Mouse (Mus musculus) ES-E14 (cell line): ENCODE data around the gene Apeh. TPM values are rescaled to one million over a fixed set of nuclear protein-coding genes. Genes with fewer than 3 reads are reported as not detected.

ENCODE experiments used
- DNase-seq: peaks from one replicate; pipeline ENCODE4 v3.0.0-alpha.2; 2013; ENCODE audit warnings: low read depth, low spot score
- H3K27ac ChIP-seq: 2 replicates; pipeline ENCODE4 v1.5.1; 2012; ENCODE audit warnings: low read depth, mild to moderate bottlenecking, low read length, moderate library complexity, mixed read lengths; ENCODE audit not compliant: poor library complexity, insufficient read depth, severe bottlenecking
- H3K36me3 ChIP-seq: 2 replicates; pipeline ENCODE4 v1.6.1; 2012; ENCODE audit warnings: mild to moderate bottlenecking, low read length, moderate library complexity, mixed read lengths; ENCODE audit not compliant: control insufficient read depth, poor library complexity, insufficient read depth, severe bottlenecking
- H3K4me1 ChIP-seq, 2 experiments: fragments of 150-350 bp in 1 of 2; sonication (generic) in 1 of 2; 2 replicates each; pipeline ENCODE4 v1.6.1; 2012; ENCODE audit warnings: low read length in 2 of 2, mild to moderate bottlenecking in 1 of 2, mixed read lengths in 1 of 2; ENCODE audit not compliant: control insufficient read depth in 2 of 2, insufficient read depth in 2 of 2, poor library complexity in 1 of 2
- H3K4me3 ChIP-seq, 2 experiments: fragments of 150-350 bp in 1 of 2; sonication (generic) in 1 of 2; 2 replicates each; pipeline ENCODE4 v1.5.1; 2012; ENCODE audit warnings: low read length in 2 of 2, low read depth in 1 of 2, mild to moderate bottlenecking in 1 of 2, mixed read lengths in 1 of 2; ENCODE audit not compliant: insufficient read depth in 1 of 2, poor library complexity in 1 of 2, severe bottlenecking in 1 of 2
- H3K9ac ChIP-seq: 2 replicates; pipeline ENCODE4 v1.6.1; 2012; ENCODE audit warnings: low read depth, mild to moderate bottlenecking, low read length, mixed read lengths; ENCODE audit not compliant: poor library complexity, insufficient read depth, severe bottlenecking
- H3K9me3 ChIP-seq: fragments of 150-350 bp; sonication (generic); 2 replicates; pipeline ENCODE4 v1.6.1; 2012; ENCODE audit warnings: low read depth, mild to moderate bottlenecking, low read length; ENCODE audit not compliant: control insufficient read depth, insufficient read depth
- CHD2 ChIP-seq: IDR thresholded peaks from 2 replicates; pipeline ENCODE4 v1.6.1; 2014; ENCODE audit warnings: mild to moderate bottlenecking, low read depth, low read length, inconsistent platforms
- HCFC1 ChIP-seq: IDR thresholded peaks from 2 replicates; pipeline ENCODE4 v1.6.1; 2012; ENCODE audit warnings: low read length, inconsistent platforms, borderline replicate concordance; ENCODE audit not compliant: insufficient read depth
- MAFK ChIP-seq: IDR thresholded peaks from 2 replicates; pipeline ENCODE4 v1.6.1; 2014; ENCODE audit warnings: mild to moderate bottlenecking, low read depth, low read length, inconsistent platforms; ENCODE audit not compliant: insufficient read depth
- ZC3H11A ChIP-seq: IDR thresholded peaks from 2 replicates; pipeline ENCODE4 v1.6.1; 2012; ENCODE audit warnings: low read depth, mild to moderate bottlenecking, inconsistent platforms, low read length, borderline replicate concordance
- ZNF384 ChIP-seq: IDR thresholded peaks from 2 replicates; pipeline ENCODE4 v1.6.1; 2012; ENCODE audit warnings: low read depth, low read length, inconsistent platforms
- in situ Hi-C, 2 experiments: fragments of 600-800 bp; cut with MboI; formaldehyde crosslinking; loops; one replicate each; pipeline ENCODE4 v1.15.1; 2025; ENCODE audit warnings: low sequenced_read_pairs in 2 of 2, inconsistent platforms in 1 of 2; ENCODE audit not compliant: unreplicated experiment in 2 of 2
- total RNA-seq: library from RNA; depleted of rRNA; stranded (reverse); fragments of 300-350 nt; gene quantifications from 2 replicates; pipeline ENCODE4 v1.2.3, GENCODE M21; 2012

Gene Apeh
- total RNA-seq, 1 experiment = 37.3 TPM

DNA sequence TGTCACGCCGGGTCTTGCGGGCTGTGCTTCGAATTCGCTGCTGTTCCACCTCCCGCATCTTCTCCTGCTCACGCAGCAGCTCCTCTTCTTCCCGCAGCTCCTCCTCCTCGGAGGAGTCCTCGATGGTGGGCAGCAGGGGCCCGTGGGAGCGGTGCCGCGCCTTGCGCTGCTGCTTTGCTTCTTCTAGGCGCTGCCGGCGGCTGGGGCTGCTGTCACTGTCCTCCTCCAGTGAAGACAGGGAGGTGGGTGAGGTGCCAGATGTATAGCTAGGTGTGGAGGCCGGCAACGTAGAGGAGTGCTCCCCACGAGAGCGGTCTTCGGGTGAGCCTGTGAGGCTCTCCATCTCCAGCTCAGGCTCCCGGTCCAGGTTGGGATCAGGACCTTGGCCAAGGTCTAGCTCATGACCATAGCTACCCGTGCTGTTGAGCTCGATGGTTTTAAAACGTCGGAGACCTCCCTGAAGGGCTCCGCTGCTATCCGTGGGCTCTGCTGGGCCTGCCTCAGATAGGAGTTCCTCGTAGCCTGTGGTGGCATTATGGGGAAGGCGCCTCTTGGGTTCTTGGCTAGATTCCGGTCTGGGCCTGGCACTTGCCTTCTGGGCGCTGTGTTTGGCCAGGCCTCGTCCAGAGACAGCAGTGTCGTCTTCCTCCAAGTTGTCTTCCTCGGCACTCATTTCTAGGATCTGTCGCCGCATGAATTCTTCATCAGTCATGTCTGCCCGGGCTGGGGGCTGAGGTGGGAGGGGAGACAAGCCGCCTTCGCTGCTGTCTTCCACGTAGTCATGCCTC lies 21.1 kb upstream of the Apeh start:
- Histone ChIP-seq H3K9me3 (no peaks in the 10 kb centered on the region), H3K4me1 (peaks cover 0 to 14% of the 10 kb centered on the region in 2 experiments; a peak in 2 of 4 replicates), H3K36me3 (no peaks in the 10 kb centered on the region), H3K4me3 (peak overlapping the region in 1 of 2 experiments; percentile 46; a peak in 1 of 4 replicates), H3K27ac (no peak overlapping the region), H3K9ac (no peak overlapping the region)
- in situ Hi-C loops = no loop called here
- no peak for DNase-seq
- TF ChIP-seq MAFK (no peak), HCFC1 (no peak), CHD2 (no peak), ZC3H11A (no peak), ZNF384 (no peak)

DNA sequence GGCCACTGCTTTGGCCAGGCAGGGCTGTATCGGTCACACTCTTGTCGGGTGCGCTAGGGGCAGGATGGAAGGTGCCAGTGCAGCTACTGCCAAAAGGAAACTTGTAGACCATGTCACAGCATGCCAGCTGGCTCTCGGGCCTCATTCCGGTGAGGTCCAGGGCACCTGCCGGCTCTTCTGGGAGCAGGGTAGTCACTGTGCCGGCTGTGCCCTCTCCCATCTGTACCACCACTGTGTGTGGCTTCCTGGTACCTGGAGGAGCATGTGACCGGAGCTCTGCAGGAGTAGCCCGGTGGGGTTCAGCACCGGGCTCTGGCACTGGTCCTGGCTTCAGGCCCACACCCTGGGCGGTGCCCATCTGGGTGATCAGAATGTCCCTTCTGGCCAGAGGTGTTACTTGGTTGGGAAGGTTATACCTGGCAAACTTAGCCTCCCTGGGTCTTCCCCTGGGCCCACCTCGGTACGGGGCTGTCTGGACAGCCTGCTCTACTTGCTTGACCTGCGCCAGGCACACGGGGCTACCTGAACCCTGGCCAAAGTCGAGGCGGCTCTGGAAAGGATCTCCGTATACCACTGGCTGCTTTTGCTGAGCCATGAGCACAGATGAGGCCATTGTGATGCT lies 18.4 kb upstream of the Apeh start:
- no peak for DNase-seq
- in situ Hi-C loops = no loop called here
- H3K9me3 ChIP-seq = no peaks in the 10 kb centered on the region
- H3K36me3 ChIP-seq = no peaks in the 10 kb centered on the region
- H3K4me1 ChIP-seq = peaks cover 0 to 17% of the 10 kb centered on the region in 2 experiments; a peak in 2 of 4 replicates
- H3K9ac ChIP-seq = no peak overlapping the region
- H3K4me3 ChIP-seq = no peak overlapping the region
- TF ChIP-seq ZC3H11A (no peak), MAFK (no peak), HCFC1 (no peak), CHD2 (no peak), ZNF384 (no peak)
- no peak overlapping the region for H3K27ac ChIP-seq

DNA sequence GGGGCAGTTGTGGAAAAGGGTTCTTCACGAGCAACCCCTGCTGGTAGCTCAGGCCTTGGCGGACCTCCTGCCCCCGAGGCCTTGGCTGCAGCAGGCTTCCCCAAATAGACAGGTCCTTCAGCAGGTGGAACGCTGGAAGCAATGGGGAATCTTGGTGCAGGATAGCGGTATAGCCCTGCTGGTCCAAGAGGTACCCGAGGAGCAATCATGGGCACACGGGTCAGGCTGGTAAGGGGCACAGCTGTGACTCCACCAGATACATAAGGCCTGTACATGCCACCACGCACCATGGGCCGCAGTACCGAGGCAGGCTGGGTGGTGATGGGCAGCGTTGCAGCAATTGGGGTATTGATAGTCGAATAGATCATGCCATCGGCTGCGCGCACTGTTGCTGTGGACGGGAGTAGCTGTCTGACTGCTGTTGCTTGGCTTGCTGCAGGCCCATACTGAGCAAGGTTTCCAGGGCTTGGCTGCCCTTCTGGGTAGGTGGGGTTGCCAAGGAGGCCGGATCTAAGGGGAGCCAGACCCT lies 17.3 kb upstream of the Apeh start:
- H3K27ac ChIP-seq = no peak overlapping the region
- peak overlapping the region; percentile 9 to 33; a peak in 2 of 4 replicates for H3K4me3 ChIP-seq
- H3K4me1 ChIP-seq = peaks cover 0 to 18% of the 10 kb centered on the region in 2 experiments; a peak in 2 of 4 replicates
- H3K9ac ChIP-seq = no peak overlapping the region
- TF ChIP-seq CHD2 (no peak), MAFK (no peak), HCFC1 (no peak), ZC3H11A (no peak), ZNF384 (no peak)
- DNase-seq = no peak
- no peaks in the 10 kb centered on the region for H3K9me3 ChIP-seq
- H3K36me3 ChIP-seq = no peaks in the 10 kb centered on the region
- in situ Hi-C loops = no loop called here

DNA sequence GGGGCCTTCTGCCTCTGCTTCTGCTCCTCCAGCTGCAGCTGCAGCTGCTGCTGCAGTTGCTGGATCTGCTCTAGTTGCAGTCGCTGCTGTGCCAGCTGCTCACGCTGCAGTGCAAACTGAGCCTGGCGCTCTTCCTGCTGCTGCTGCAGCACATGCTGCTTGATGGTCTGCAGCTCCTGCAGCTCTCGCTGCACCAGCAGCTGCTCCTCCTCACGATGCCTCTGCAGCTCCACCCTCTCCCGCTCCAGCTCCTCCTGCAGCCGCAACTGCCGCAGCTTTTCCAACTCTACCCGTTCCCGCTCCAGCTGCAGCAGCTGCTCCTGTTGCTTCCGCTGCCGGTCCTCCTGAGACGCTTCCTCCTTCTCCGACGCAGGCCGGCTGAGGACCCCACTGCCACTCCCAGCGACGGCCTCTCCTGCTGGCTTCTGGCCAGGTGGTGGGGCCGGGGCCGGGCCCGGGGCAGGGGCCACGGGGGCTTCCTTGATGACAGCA lies 16.7 kb upstream of the Apeh start:
- Histone ChIP-seq H3K9ac (no peak overlapping the region), H3K4me1 (peaks cover 0 to 18% of the 10 kb centered on the region in 2 experiments; a peak in 2 of 4 replicates), H3K36me3 (no peaks in the 10 kb centered on the region), H3K27ac (no peak overlapping the region), H3K4me3 (peak overlapping the region in 1 of 2 experiments; percentile 44; a peak in 1 of 4 replicates), H3K9me3 (no peaks in the 10 kb centered on the region)
- DNase-seq = no peak
- in situ Hi-C loops = no loop called here
- TF ChIP-seq CHD2 (no peak), ZC3H11A (no peak), MAFK (no peak), HCFC1 (no peak), ZNF384 (no peak)
